Mouse (Mus musculus) lung, postnatal 0 days (tissue): ENCODE results near the gene Tgfb2. TPM values are rescaled to one million over a fixed set of nuclear protein-coding genes. Genes with fewer than 3 reads are reported as not detected.
A peak's percentile ranks its signal among the peaks of the same experiment; 100 is the strongest.

Experiments
- ATAC-seq: fragments of 200-750 bp; cut with Nextera tagmentation; 2 replicates; pipeline ENCODE4 v1.8.0; 2017; ENCODE audit warnings: moderate library complexity
- DNase-seq: peaks from one replicate; pipeline ENCODE4 v3.0.0-alpha.2; 2016; ENCODE audit warnings: low spot score
- H3K27ac ChIP-seq: fragments of 300-500 bp; sonication (generic); 2 replicates; pipeline ENCODE4 v1.5.1; 2014; ENCODE audit warnings: antibody characterized with exemption, mild to moderate bottlenecking, low read length, mixed read lengths
- H3K27me3 ChIP-seq: fragments of 300-500 bp; sonication (generic); replicated peaks from 2 replicates; pipeline ENCODE4 v1.6.1; 2014; ENCODE audit warnings: low read length, mixed read lengths; ENCODE audit not compliant: insufficient read depth
- H3K36me3 ChIP-seq: fragments of 300-500 bp; sonication (generic); 2 replicates; pipeline ENCODE4 v1.6.1; 2014; ENCODE audit warnings: low read length, mixed read lengths; ENCODE audit not compliant: insufficient read depth
- H3K4me1 ChIP-seq: fragments of 300-500 bp; sonication (generic); 2 replicates; pipeline ENCODE4 v1.6.1; 2014; ENCODE audit warnings: antibody characterized with exemption, low read depth, low read length, mixed read lengths; ENCODE audit not compliant: insufficient read depth
- H3K4me2 ChIP-seq: fragments of 300-500 bp; sonication (generic); replicated peaks from 2 replicates; pipeline ENCODE4 v1.6.1; 2014; ENCODE audit warnings: low read depth, mild to moderate bottlenecking, low read length, moderate library complexity, mixed read lengths
- H3K4me3 ChIP-seq: fragments of 300-500 bp; sonication (generic); 2 replicates; pipeline ENCODE4 v1.5.1; 2014; ENCODE audit warnings: low read depth, low read length
- H3K9ac ChIP-seq: fragments of 300-500 bp; sonication (generic); replicated peaks from 2 replicates; pipeline ENCODE4 v1.6.1; 2014; ENCODE audit warnings: low read depth, mild to moderate bottlenecking
- H3K9me3 ChIP-seq: fragments of 300-500 bp; sonication (generic); 2 replicates; pipeline ENCODE4 v1.6.1; 2016; ENCODE audit warnings: low read length, mixed read lengths
- CTCF ChIP-seq: IDR thresholded peaks from 2 replicates; pipeline ENCODE4 v1.5.1; 2016; ENCODE audit warnings: antibody characterized with exemption, mild to moderate bottlenecking
- EP300 ChIP-seq: IDR thresholded peaks from 2 replicates; pipeline ENCODE4 v1.6.1; 2016; ENCODE audit warnings: antibody characterized with exemption, mild to moderate bottlenecking, control low read depth
- WGBS: fragments of 180-500 bp; shearing (Covaris S2); extraction: QIAGEN DNeasy Blood & Tissue Kit; methylation state at CpG from one replicate; pipeline ENCODE4 v1.1.7; 2014; 5-methylcytosine and 5-hydroxymethylcytosine counted together
- polyA plus RNA-seq: library from polyadenylated mRNA; unstranded; fragments of >200 nt; fragmentation: Nextera tagmentation; extraction: Ambion mirVana; gene quantifications from 2 replicates; pipeline ENCODE4 v1.2.1, GENCODE M21; 2015

Gene Tgfb2
- polyA plus RNA-seq, 1 experiment from 2014 or later, result 49.7 TPM

DNA sequence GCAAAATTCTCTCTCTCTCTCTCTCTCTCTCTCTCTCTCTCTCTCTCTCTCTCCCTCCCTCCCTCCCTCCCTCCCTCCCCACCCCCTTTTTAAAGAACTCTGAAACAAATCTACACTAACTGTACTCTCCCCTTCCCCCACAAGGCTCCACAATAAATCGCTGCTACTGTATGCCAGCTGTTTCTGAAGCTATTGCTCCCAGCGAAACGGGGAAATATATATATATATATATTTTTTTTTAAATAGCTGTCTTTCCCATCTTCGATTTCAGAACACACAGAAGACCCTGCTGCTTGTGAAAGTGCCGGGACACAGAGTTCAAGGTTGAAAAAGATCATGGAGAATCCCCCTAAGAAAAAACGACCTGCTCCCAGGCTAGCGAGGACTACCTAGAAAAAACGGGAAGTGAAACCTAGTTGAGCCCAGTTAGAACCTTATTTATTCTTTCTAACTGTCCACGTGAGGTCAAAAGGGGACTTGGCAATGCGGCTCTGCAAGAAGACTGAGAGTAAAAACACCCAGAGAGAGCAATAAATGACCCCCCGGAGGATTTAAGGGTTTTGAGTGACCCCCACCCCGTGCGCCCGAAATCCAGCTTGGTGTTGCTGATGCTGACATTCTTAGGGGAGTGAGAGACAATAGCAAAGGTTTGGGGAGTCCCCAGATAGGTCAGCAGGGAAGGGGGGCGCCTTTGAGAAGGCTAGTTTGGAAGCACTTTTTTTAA lies 2.4 kb downstream of the Tgfb2 start:
- no peak for TF ChIP-seq EP300
- no peak for TF ChIP-seq CTCF
- peak; percentile 61 for DNase-seq
- no peaks in the 10 kb centered on the region for H3K27me3 ChIP-seq

DNA sequence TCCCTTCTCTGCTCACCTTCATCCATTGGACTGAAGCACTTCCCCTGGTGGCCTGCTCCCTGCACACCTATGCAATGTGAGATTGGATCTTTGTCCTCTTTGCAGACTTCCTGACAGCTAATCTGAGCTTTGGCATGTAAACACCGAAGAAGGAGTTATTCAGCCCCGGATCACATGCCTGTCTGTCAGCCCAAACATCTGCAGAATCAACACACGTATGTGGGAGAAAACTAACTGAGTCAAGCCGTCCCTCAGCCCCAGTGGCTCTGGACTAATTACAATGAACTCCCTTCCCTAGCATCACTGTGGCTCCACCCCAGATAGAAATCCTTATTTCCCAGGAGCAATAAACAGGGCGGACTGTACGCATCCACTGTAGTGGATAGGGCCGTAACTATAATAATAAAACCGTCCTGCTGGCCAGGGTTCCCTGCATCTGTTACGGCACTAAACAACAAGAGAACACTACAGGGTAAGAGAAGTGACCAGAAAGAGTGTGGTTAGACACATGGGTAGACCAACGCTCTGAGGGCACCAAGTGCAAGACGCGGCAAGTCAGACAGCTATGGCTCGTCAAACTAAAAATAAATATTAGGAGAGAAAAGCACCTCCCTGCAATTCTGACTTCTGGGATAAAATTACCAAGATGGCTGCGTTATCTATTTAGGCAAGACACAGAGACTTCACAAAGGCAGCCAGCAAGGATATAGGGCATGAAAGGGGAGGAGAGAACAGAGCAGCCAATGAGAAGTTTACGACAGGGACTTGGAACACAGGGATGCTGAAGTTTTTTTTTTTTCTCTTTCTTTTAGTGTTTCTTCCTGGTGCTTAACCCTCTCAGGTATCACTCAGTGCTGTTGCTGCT lies 3.2 kb downstream of the Tgfb2 start:
- H3K4me2 ChIP-seq, result peak overlapping the region; percentile 87
- 0 out of 2 replicates have a peak overlapping the region, but pooled peaks have one; percentile 5 for H3K9ac ChIP-seq
- H3K27me3 ChIP-seq, result no peaks in the 10 kb centered on the region
- no peak for TF ChIP-seq EP300
- TF ChIP-seq CTCF, result peak; percentile 11; the same call in 1 of the 2 replicates
- H3K4me1 ChIP-seq, result peaks cover 10% of the 10 kb centered on the region; the same call in 1 of the 2 replicates
- WGBS, result 4% methylated on average over 15 of the region's 15 CpGs
- H3K9me3 ChIP-seq, result no peaks in the 10 kb centered on the region
- H3K27ac ChIP-seq, result peak overlapping the region; percentile 78
- H3K36me3 ChIP-seq, result no peaks in the 10 kb centered on the region
- no peak for ATAC-seq
- peak overlapping the region; percentile 67 for H3K4me3 ChIP-seq
- peak; percentile 80 for DNase-seq

More for the DNA sequence above, 2.4 kb downstream of the Tgfb2 start:
- peak overlapping the region; percentile 62 for H3K9ac ChIP-seq
- no peak for ATAC-seq
- H3K4me2 ChIP-seq, result peak overlapping the region; percentile 87
- H3K27ac ChIP-seq, result peak overlapping the region; percentile 77
- peaks cover 10% of the 10 kb centered on the region; the same call in 1 of the 2 replicates for H3K4me1 ChIP-seq
- 1% methylated on average over 15 of the region's 15 CpGs for WGBS
- H3K36me3 ChIP-seq, result no peaks in the 10 kb centered on the region
- no peaks in the 10 kb centered on the region for H3K9me3 ChIP-seq
- H3K4me3 ChIP-seq, result peak overlapping the region; percentile 67

DNA sequence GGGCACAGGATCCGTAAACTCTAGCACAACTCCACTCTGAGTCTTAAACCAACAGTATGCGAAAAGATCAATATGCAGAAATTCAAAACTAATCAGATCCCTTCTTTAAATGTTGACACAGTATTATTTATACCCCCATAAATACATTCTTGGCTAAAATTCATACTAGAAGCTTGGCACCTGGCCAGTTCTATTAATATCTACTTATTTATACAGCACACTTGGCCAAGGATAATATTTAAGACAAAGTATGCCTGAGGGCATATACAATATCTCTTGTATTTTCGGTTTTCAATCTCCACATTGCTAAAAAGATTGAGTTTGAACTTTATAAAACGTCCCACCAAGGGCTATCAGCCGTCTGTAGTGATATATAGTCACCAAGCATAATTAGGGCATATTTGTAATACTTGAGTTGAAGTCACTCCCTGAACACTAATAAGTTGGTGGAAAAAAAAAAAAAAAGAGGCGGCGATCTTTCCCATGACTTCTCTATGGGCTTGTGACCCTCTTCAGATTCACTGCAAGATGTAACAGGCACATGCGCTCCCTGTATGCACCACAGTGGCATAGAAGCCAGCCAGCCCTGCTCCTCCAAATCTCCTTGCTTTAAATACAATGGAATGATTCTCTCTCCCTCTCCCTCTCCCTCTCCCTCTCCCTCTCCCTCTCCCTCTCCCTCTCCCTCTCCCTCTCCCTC lies 4.4 kb downstream of the Tgfb2 start:
- Histone ChIP-seq H3K9ac (no peak overlapping the region), H3K27ac (no peak overlapping the region), H3K4me3 (no peak overlapping the region)

DNA sequence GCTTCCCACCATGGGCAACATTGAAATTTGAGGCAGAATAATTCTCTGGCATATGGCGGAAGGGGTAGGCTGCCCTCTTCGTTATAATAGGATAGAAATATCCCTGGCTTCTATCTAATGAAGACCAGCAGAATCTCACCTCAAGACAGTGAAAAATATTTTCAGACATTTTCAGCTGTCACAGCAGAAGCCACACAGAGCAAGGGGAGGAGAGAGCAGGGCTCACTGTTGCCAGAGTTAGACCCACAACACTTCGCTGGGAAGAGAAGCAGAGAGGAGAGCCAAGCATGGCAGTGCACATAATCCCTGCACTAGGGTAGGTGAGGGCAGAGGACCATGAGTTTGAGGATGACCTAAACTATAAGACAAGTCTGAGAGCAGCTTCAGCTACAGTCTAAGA lies 5.3 kb downstream of the Tgfb2 start:
- no peak overlapping the region for H3K27ac ChIP-seq
- DNase-seq (no peak), ATAC-seq (no peak)
- H3K27me3 ChIP-seq, result no peaks in the 10 kb centered on the region
- no peaks in the 10 kb centered on the region for H3K36me3 ChIP-seq
- TF ChIP-seq EP300 (no peak), CTCF (no peak)
- no peaks in the 10 kb centered on the region for H3K9me3 ChIP-seq
- H3K4me1 ChIP-seq, result peaks cover 10% of the 10 kb centered on the region; the same call in 1 of the 2 replicates
- WGBS, result 73% methylated on average over 3 of the region's 3 CpGs
- no peak overlapping the region for H3K9ac ChIP-seq
- no peak overlapping the region for H3K4me2 ChIP-seq
- no peak overlapping the region for H3K4me3 ChIP-seq

More for the DNA sequence above, 4.4 kb downstream of the Tgfb2 start:
- ATAC-seq (no peak), DNase-seq (peak; percentile 56)
- H3K27me3 ChIP-seq, result no peaks in the 10 kb centered on the region
- peaks cover 10% of the 10 kb centered on the region; the same call in 1 of the 2 replicates for H3K4me1 ChIP-seq
- WGBS, result 16% methylated on average over 8 of the region's 8 CpGs
- H3K4me2 ChIP-seq, result peak overlapping the region; percentile 14; the same call in 1 of the 2 replicates
- no peaks in the 10 kb centered on the region for H3K36me3 ChIP-seq
- peak; percentile 49; the same call in 1 of the 2 replicates for TF ChIP-seq EP300
- no peak for TF ChIP-seq CTCF
- H3K9me3 ChIP-seq, result no peaks in the 10 kb centered on the region

DNA sequence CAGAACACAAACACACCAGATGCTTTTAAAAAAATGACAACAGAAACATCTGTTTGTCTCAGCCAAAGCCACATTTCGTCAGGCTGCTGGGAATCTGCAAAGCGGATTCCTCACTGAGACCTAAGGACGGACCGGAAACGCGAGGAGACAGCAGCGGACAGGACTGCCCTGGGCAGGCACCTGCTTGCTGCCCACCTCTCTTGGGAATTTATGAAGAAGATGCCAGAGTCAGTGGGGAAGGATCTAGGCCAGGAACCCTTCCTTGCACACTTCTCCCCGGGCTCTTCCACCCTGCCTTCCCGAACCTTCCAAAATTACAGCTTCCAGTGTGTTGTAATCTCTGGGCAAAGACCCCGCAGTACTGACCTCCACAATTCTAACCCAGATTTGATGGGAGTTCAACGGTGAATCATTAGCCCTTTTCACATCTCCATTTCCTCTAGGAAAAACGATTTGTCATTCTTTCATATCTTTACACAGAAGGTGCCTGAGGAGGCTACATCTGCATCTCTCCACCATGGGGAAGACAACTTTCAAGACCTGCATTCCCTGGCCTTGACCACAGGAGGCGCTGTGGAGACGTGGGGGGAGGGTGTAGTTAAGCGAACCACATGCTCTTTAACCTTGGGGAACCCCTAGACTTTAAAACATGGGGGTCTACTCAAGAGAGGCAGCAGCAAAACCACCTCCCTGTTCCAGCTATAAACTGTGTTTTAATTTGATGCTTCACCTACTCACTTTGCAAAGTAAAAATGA lies 7.0 kb downstream of the Tgfb2 start:
- no peaks in the 10 kb centered on the region for H3K36me3 ChIP-seq
- no peaks in the 10 kb centered on the region for H3K9me3 ChIP-seq
- H3K4me3 ChIP-seq, result no peak overlapping the region
- no peak overlapping the region for H3K9ac ChIP-seq
- WGBS, result 72% methylated on average over 15 of the region's 15 CpGs
- H3K27ac ChIP-seq, result no peak overlapping the region
- no peak overlapping the region for H3K4me2 ChIP-seq
- H3K27me3 ChIP-seq, result no peaks in the 10 kb centered on the region
- H3K4me1 ChIP-seq, result peaks cover 12% of the 10 kb centered on the region; the same call in 1 of the 2 replicates
- ATAC-seq (no peak), DNase-seq (no peak)
- TF ChIP-seq EP300, result no peak
- TF ChIP-seq CTCF, result peak; percentile 72
